In genomic region chrX:142577449-142578081, GRCm38 (mm10) we compare ENCODE assay signal across 18 mouse cellular contexts.
A peak's percentile ranks its signal among the peaks of the same experiment; 100 is the strongest.
DNase-seq lines count a peak whose midpoint lies in the region; ATAC-seq lines count a peak whose summit lies in the region.
"Had no signal": no experiment of that assay in that cellular context is flagged by ENCODE, and none has a peak within 500 bp of the region (broad histone marks: within the 10 kb centered on the region; RNA-seq: fewer than 3 reads in every experiment).

No protein-coding gene starts in this region.

- H3K9me3 ChIP-seq in heart, embryonic 13.5 days: no peaks in the 10 kb centered on the region
- no peaks in the 10 kb centered on the region for H3K9me3 ChIP-seq in megakaryocyte, embryonic 14.5 days
- no peaks in the 10 kb centered on the region for H3K9me3 ChIP-seq in kidney, embryonic 14.5 days (ENCODE audit: control insufficient read depth, low read length)
- H3K9me3 ChIP-seq: embryonic facial prominence, embryonic 15.5 days; forebrain, embryonic 12.5 days; limb, embryonic 12.5 days had no signal

- H3K27ac ChIP-seq in heart, embryonic 13.5 days (replicated peaks): peak overlapping the region; percentile 45; the same call in 1 of the 2 replicates
- no peak overlapping the region for H3K27ac ChIP-seq in kidney, embryonic 14.5 days (ENCODE audit: low read depth, low read length)
- H3K27ac ChIP-seq: embryonic facial prominence, embryonic 15.5 days; forebrain, embryonic 12.5 days; kidney, postnatal 0 days; limb, embryonic 12.5 days had no signal

- no peaks in the 10 kb centered on the region for H3K27me3 ChIP-seq in heart, embryonic 13.5 days (replicated peaks)
- no peaks in the 10 kb centered on the region for H3K27me3 ChIP-seq in megakaryocyte, embryonic 14.5 days (replicated peaks)
- no peaks in the 10 kb centered on the region for H3K27me3 ChIP-seq in kidney, embryonic 14.5 days (ENCODE audit: control insufficient read depth, insufficient read depth, low read length)
- H3K27me3 ChIP-seq: embryonic facial prominence, embryonic 15.5 days; forebrain, embryonic 12.5 days had no signal

- peaks cover 11% of the 10 kb centered on the region for H3K4me1 ChIP-seq in heart, embryonic 13.5 days
- H3K4me1 ChIP-seq in megakaryocyte, embryonic 14.5 days: peaks cover 44% of the 10 kb centered on the region
- no peaks in the 10 kb centered on the region for H3K4me1 ChIP-seq in kidney, embryonic 14.5 days (ENCODE audit: control insufficient read depth, insufficient read depth, low read length)
- H3K4me1 ChIP-seq: embryonic facial prominence, embryonic 15.5 days; forebrain, embryonic 12.5 days; limb, embryonic 12.5 days had no signal

- no peak overlapping the region for H3K4me2 ChIP-seq in heart, embryonic 13.5 days
- no peak overlapping the region for H3K4me2 ChIP-seq in kidney, embryonic 14.5 days (replicated peaks; ENCODE audit: low read depth, low read length)
- H3K4me2 ChIP-seq: embryonic facial prominence, embryonic 15.5 days; forebrain, embryonic 12.5 days; limb, embryonic 12.5 days; midbrain, embryonic 11.5 days had no signal

- no peak for DNase-seq in heart, postnatal 25 days (ENCODE audit: low spot score)
- peak; percentile 2 for DNase-seq in A20 (ENCODE audit: low read depth, low spot score)
- peak; percentile 10 for DNase-seq in liver
- DNase-seq in ovary, postnatal 36 days (ENCODE audit: low spot score): no peak
- DNase-seq in spleen, postnatal 10 days (ENCODE audit: low spot score in 2 of 2): no peak
- DNase-seq: adrenal gland, adult 2 months; cerebellum, adult 2 months; lung, postnatal 10 days; retina, postnatal 1 day; thymus, postnatal 4 days had no signal

- no peaks in the 10 kb centered on the region for H3K36me3 ChIP-seq in heart, embryonic 13.5 days
- no peaks in the 10 kb centered on the region for H3K36me3 ChIP-seq in megakaryocyte, embryonic 14.5 days (replicated peaks; ENCODE audit: low read length)
- H3K36me3 ChIP-seq in kidney, embryonic 14.5 days (ENCODE audit: control insufficient read depth, insufficient read depth, low read length): no peaks in the 10 kb centered on the region
- H3K36me3 ChIP-seq: embryonic facial prominence, embryonic 15.5 days; forebrain, embryonic 12.5 days; limb, embryonic 12.5 days had no signal

- WGBS in heart, embryonic 13.5 days: 47% methylated on average over 6 of the region's 6 CpGs
- WGBS in kidney, embryonic 14.5 days: 59% methylated on average over 6 of the region's 6 CpGs

- no peak overlapping the region for H3K9ac ChIP-seq in heart, embryonic 13.5 days
- H3K9ac ChIP-seq in kidney, embryonic 14.5 days (ENCODE audit: low read depth, low read length): no peak overlapping the region
- H3K9ac ChIP-seq: embryonic facial prominence, embryonic 15.5 days; forebrain, embryonic 12.5 days; limb, embryonic 12.5 days had no signal

- H3K4me3 ChIP-seq in heart, embryonic 13.5 days: no peak overlapping the region
- peak overlapping the region; percentile 62 for H3K4me3 ChIP-seq in megakaryocyte, embryonic 14.5 days (replicated peaks)
- no peak overlapping the region for H3K4me3 ChIP-seq in kidney, embryonic 14.5 days (ENCODE audit: low read length)
- H3K4me3 ChIP-seq: embryonic facial prominence, embryonic 15.5 days; forebrain, embryonic 12.5 days; limb, embryonic 12.5 days had no signal

- intact Hi-C loops in heart, postnatal 25 days (cut with DNase I): no loop called here

- ATAC-seq in heart, embryonic 13.5 days (ENCODE audit: extremely low read depth, insufficient number of reproducible peaks, low FRiP score, low TSS enrichment): no peak
- no peak for ATAC-seq in kidney, embryonic 14.5 days (ENCODE audit: low FRiP score, low TSS enrichment)

Comparison
In these comparisons a context has a peak if more than half of its experiments do, and no peak if none do; other contexts are left out.
1. DNase-seq: peak in A20 (single experiment) and liver (single experiment); none in heart, postnatal 25 days (single experiment), ovary, postnatal 36 days (single experiment) and spleen, postnatal 10 days (0 of 2).